Mouse (Mus musculus): ENCODE data around the gene Ggta1.

- TF ChIP-seq CTCF (IDR thresholded peaks at IDR 0.05; ENCODE audit: control insufficient read depth, insufficient read depth, insufficient replicate concordance, low read depth, low read length): no peak
- TF ChIP-seq POLR2A (IDR thresholded peaks at IDR 0.05; ENCODE audit: control insufficient read depth, low read depth, low read length): no peak
Measured at GRCm38 (mm10) chr2:35407266-35407665, 55.8 kb downstream of the Ggta1 start.
